Mouse (Mus musculus): Measurements from ENCODE around the gene Dhcr24.

- TF ChIP-seq POLR2A (IDR thresholded peaks at IDR 0.05; ENCODE audit: borderline replicate concordance, low read depth, low read length) (no peak), CTCF (IDR thresholded peaks at IDR 0.05; ENCODE audit: low read depth, low read length) (no peak)
Measured at GRCm38 (mm10) chr4:106627809-106628208, 67.0 kb downstream of the Dhcr24 start.
